Mouse (Mus musculus): Measurements from ENCODE around the gene Olfr166. TPM values are rescaled to one million over a fixed set of nuclear protein-coding genes. Genes with fewer than 3 reads are reported as not detected.
"Not testable (repeated sequence)": the region's sequence is repeated elsewhere in the genome, so short reads cannot be mapped to it uniquely, and the experiment has no call there.

Olfr166 gene
- total RNA-seq (2021): not detected
- long read RNA-seq, experiment 1: 0 reads
- long read RNA-seq, experiment 2: 0 reads

- DNase-seq (ENCODE audit: low spot score in 2 of 2): no peak
These were observed at the start of gene Olfr166 for GRCm38 (mm10) chr16:19483394-19483793. Gene Olfr166 (plus strand): TSS chr16:19483694.

- not testable (repeated sequence) for DNase-seq (ENCODE audit: low spot score in 2 of 2)
These were observed 24.8 kb upstream of the Olfr166 start for GRCm38 (mm10) chr16:19458741-19459140.

GRCm38 (mm10) chr16:19464365-19464764, 19.1 kb upstream of the Olfr166 start:
- no peak for DNase-seq (ENCODE audit: low spot score in 2 of 2)

DNA sequence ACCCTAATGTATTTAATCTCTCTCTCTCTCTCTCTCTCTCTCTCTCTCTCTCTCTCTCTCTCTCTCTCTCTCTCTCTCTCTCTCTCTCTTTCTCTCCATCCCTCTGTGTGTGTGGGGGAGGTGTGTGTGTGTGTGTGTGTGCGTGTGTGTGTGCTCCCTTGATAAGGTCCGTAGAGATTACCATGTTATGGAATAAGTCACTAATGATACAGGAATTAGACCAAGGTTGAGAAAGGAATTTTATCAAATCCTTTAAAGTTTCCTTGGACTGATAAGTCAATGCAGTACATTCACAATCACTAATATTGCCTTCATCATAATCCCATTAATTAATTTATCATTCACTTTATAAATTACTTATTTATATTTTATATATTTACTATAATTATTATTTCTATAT, 38.7 kb downstream of the Olfr166 start, which contains the start of gene Olfr167:
Gene Olfr167 (minus strand): TSS at position 101 of the 400 bp plus-strand sequence.
- no peak for DNase-seq (ENCODE audit: low spot score in 2 of 2)

DNA sequence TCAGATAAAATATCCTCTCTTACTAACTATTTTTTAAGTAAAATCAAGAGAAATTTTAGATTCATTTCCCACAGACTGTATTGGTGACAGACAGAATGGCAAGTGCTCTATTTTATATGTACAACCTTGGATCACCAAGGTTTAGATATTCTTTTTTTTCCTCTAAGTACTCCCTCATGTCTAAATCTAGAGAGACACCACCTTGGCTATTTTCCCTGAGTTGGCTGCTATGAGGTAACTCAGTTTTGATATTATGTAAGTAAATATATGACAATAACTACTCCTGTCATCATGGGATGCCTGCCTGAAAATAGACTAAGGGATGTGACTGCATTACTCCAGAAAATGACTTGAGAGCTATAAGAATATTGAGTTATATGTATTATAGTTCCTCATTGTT, 52.0 kb downstream of the Olfr166 start, which contains the start of gene Olfr168:
Gene Olfr168 (minus strand): TSS at position 101 of the 400 bp plus-strand sequence.
- no peak for DNase-seq (ENCODE audit: low spot score in 2 of 2)

Other genes with a start within 250 kb of the Olfr166 start
- gene Olfr164, start 169.6 kb upstream of the Olfr166 start, total RNA-seq (2021): not detected
- gene Olfr165, start 60.6 kb upstream of the Olfr166 start, total RNA-seq (2021): not detected
- not detected for gene Olfr167, start 38.6 kb downstream of the Olfr166 start, total RNA-seq (2021)
- gene Olfr168, start 51.9 kb downstream of the Olfr166 start, total RNA-seq (2021): not detected
- gene Olfr169, start 88.1 kb downstream of the Olfr166 start, total RNA-seq (2021): not detected
- gene Olfr170, start 128.2 kb downstream of the Olfr166 start, total RNA-seq (2021): not detected
- not detected for gene Olfr171, start 146.2 kb downstream of the Olfr166 start, total RNA-seq (2021)
- gene Lamp3, start 222.7 kb downstream of the Olfr166 start, total RNA-seq (2021): under 1 TPM; 0.12 to 0.14 TPM

All from left cerebral cortex, adult 18-20 months (tissue).